Mouse (Mus musculus): ENCODE measurements around the gene Dysf. TPM values are rescaled to one million over a fixed set of nuclear protein-coding genes. Genes with fewer than 3 reads are reported as not detected.

Dysf gene
- polyA plus RNA-seq, 1 experiment from 2014 or later, result 2.1 TPM

GRCm38 (mm10) chr6:84119731-84120530, 111.5 kb downstream of the Dysf start:
- ATAC-seq, result no peak
- 59% methylated on average over 24 of the region's 24 CpGs for WGBS
- no peaks in the 10 kb centered on the region for H3K9me3 ChIP-seq (ENCODE audit: control insufficient read depth, low read length)
- no peak overlapping the region for H3K9ac ChIP-seq (ENCODE audit: low read depth, low read length)
- no peak overlapping the region for H3K4me2 ChIP-seq (ENCODE audit: low read length)
- H3K27ac ChIP-seq (ENCODE audit: low read depth, low read length), result no peak overlapping the region
- H3K4me1 ChIP-seq (ENCODE audit: control insufficient read depth, insufficient read depth, low read depth, low read length), result no peaks in the 10 kb centered on the region
- no peaks in the 10 kb centered on the region for H3K36me3 ChIP-seq (ENCODE audit: control insufficient read depth, insufficient read depth, low read length)
- no peak overlapping the region for H3K4me3 ChIP-seq (ENCODE audit: low read length)
- no peaks in the 10 kb centered on the region for H3K27me3 ChIP-seq (replicated peaks; ENCODE audit: control insufficient read depth, insufficient read depth, low read length)

GRCm38 (mm10) chr6:84124609-84125008, 116.2 kb downstream of the Dysf start:
- H3K9ac ChIP-seq (ENCODE audit: low read depth, low read length), result no peak overlapping the region
- WGBS, result 89% methylated on average over 9 of the region's 9 CpGs
- H3K4me1 ChIP-seq (ENCODE audit: control insufficient read depth, insufficient read depth, low read depth, low read length), result no peaks in the 10 kb centered on the region
- H3K9me3 ChIP-seq (ENCODE audit: control insufficient read depth, low read length), result no peaks in the 10 kb centered on the region
- H3K4me2 ChIP-seq (ENCODE audit: low read length), result no peak overlapping the region
- no peaks in the 10 kb centered on the region for H3K36me3 ChIP-seq (ENCODE audit: control insufficient read depth, insufficient read depth, low read length)
- no peak for ATAC-seq
- H3K4me3 ChIP-seq (ENCODE audit: low read length), result no peak overlapping the region
- no peaks in the 10 kb centered on the region for H3K27me3 ChIP-seq (replicated peaks; ENCODE audit: control insufficient read depth, insufficient read depth, low read length)
- no peak overlapping the region for H3K27ac ChIP-seq (ENCODE audit: low read depth, low read length)

GRCm38 (mm10) chr6:84125101-84125500, 116.7 kb downstream of the Dysf start:
- Histone ChIP-seq H3K9me3 (ENCODE audit: control insufficient read depth, low read length) (no peaks in the 10 kb centered on the region), H3K27me3 (replicated peaks; ENCODE audit: control insufficient read depth, insufficient read depth, low read length) (no peaks in the 10 kb centered on the region), H3K4me2 (ENCODE audit: low read length) (no peak overlapping the region), H3K9ac (ENCODE audit: low read depth, low read length) (no peak overlapping the region), H3K36me3 (ENCODE audit: control insufficient read depth, insufficient read depth, low read length) (no peaks in the 10 kb centered on the region), H3K27ac (ENCODE audit: low read depth, low read length) (no peak overlapping the region), H3K4me3 (ENCODE audit: low read length) (no peak overlapping the region), H3K4me1 (ENCODE audit: control insufficient read depth, insufficient read depth, low read depth, low read length) (no peaks in the 10 kb centered on the region)
- no peak for ATAC-seq
- WGBS, result 84% methylated on average over 4 of the region's 4 CpGs

GRCm38 (mm10) chr6:84128229-84128628, 119.8 kb downstream of the Dysf start:
- H3K4me1 ChIP-seq (ENCODE audit: control insufficient read depth, insufficient read depth, low read depth, low read length), result no peaks in the 10 kb centered on the region
- H3K36me3 ChIP-seq (ENCODE audit: control insufficient read depth, insufficient read depth, low read length), result no peaks in the 10 kb centered on the region
- WGBS, result 88% methylated on average over 2 of the region's 2 CpGs
- H3K27me3 ChIP-seq (replicated peaks; ENCODE audit: control insufficient read depth, insufficient read depth, low read length), result no peaks in the 10 kb centered on the region
- H3K9me3 ChIP-seq (ENCODE audit: control insufficient read depth, low read length), result no peaks in the 10 kb centered on the region
- no peak overlapping the region for H3K27ac ChIP-seq (ENCODE audit: low read depth, low read length)
- H3K4me3 ChIP-seq (ENCODE audit: low read length), result no peak overlapping the region
- no peak overlapping the region for H3K4me2 ChIP-seq (ENCODE audit: low read length)
- H3K9ac ChIP-seq (ENCODE audit: low read depth, low read length), result no peak overlapping the region
- no peak for ATAC-seq

GRCm38 (mm10) chr6:84130867-84131266, 122.5 kb downstream of the Dysf start:
- Histone ChIP-seq H3K27ac (ENCODE audit: low read depth, low read length) (no peak overlapping the region), H3K9me3 (ENCODE audit: control insufficient read depth, low read length) (no peaks in the 10 kb centered on the region), H3K9ac (ENCODE audit: low read depth, low read length) (no peak overlapping the region), H3K4me1 (ENCODE audit: control insufficient read depth, insufficient read depth, low read depth, low read length) (no peaks in the 10 kb centered on the region; the same call in 1 of the 2 replicates), H3K4me2 (ENCODE audit: low read length) (no peak overlapping the region), H3K27me3 (replicated peaks; ENCODE audit: control insufficient read depth, insufficient read depth, low read length) (no peaks in the 10 kb centered on the region), H3K4me3 (ENCODE audit: low read length) (no peak overlapping the region), H3K36me3 (ENCODE audit: control insufficient read depth, insufficient read depth, low read length) (no peaks in the 10 kb centered on the region)
- ATAC-seq, result no peak
- 97% methylated on average over 4 of the region's 4 CpGs for WGBS

GRCm38 (mm10) chr6:84131539-84131938, 123.1 kb downstream of the Dysf start:
- H3K4me2 ChIP-seq (ENCODE audit: low read length), result no peak overlapping the region
- no peak for ATAC-seq
- 68% methylated on average over 9 of the region's 9 CpGs for WGBS

GRCm38 (mm10) chr6:84133053-84133452, 124.7 kb downstream of the Dysf start:
- no peak overlapping the region for H3K9ac ChIP-seq (ENCODE audit: low read depth, low read length)
- H3K27ac ChIP-seq (ENCODE audit: low read depth, low read length), result no peak overlapping the region
- H3K4me1 ChIP-seq (ENCODE audit: control insufficient read depth, insufficient read depth, low read depth, low read length), result no peaks in the 10 kb centered on the region; the same call in 1 of the 2 replicates
- no peak for ATAC-seq
- no peak overlapping the region for H3K4me2 ChIP-seq (ENCODE audit: low read length)
- WGBS, result 68% methylated on average over 7 of the region's 7 CpGs
- no peaks in the 10 kb centered on the region for H3K36me3 ChIP-seq (ENCODE audit: control insufficient read depth, insufficient read depth, low read length)
- H3K4me3 ChIP-seq (ENCODE audit: low read length), result no peak overlapping the region
- no peaks in the 10 kb centered on the region for H3K27me3 ChIP-seq (replicated peaks; ENCODE audit: control insufficient read depth, insufficient read depth, low read length)
- no peaks in the 10 kb centered on the region for H3K9me3 ChIP-seq (ENCODE audit: control insufficient read depth, low read length)

More at GRCm38 (mm10) chr6:84131539-84131938, 123.1 kb downstream of the Dysf start:
- no peaks in the 10 kb centered on the region for H3K36me3 ChIP-seq (ENCODE audit: control insufficient read depth, insufficient read depth, low read length)
- H3K4me3 ChIP-seq (ENCODE audit: low read length), result no peak overlapping the region
- H3K4me1 ChIP-seq (ENCODE audit: control insufficient read depth, insufficient read depth, low read depth, low read length), result no peaks in the 10 kb centered on the region; the same call in 1 of the 2 replicates
- no peaks in the 10 kb centered on the region for H3K27me3 ChIP-seq (replicated peaks; ENCODE audit: control insufficient read depth, insufficient read depth, low read length)
- H3K27ac ChIP-seq (ENCODE audit: low read depth, low read length), result no peak overlapping the region
- no peaks in the 10 kb centered on the region for H3K9me3 ChIP-seq (ENCODE audit: control insufficient read depth, low read length)
- no peak overlapping the region for H3K9ac ChIP-seq (ENCODE audit: low read depth, low read length)

- H3K9me3 ChIP-seq (ENCODE audit: control insufficient read depth, low read length), result no peaks in the 10 kb centered on the region
- no peaks in the 10 kb centered on the region; the same call in 1 of the 2 replicates for H3K4me1 ChIP-seq (ENCODE audit: control insufficient read depth, insufficient read depth, low read depth, low read length)
- ATAC-seq, result peak; percentile 30; the same call in 1 of the 2 replicates
- no peaks in the 10 kb centered on the region for H3K36me3 ChIP-seq (ENCODE audit: control insufficient read depth, insufficient read depth, low read length)
- no peaks in the 10 kb centered on the region for H3K27me3 ChIP-seq (replicated peaks; ENCODE audit: control insufficient read depth, insufficient read depth, low read length)
- H3K27ac ChIP-seq (ENCODE audit: low read depth, low read length), result no peak overlapping the region
- 71% methylated on average over 5 of the region's 7 CpGs for WGBS
- no peak overlapping the region for H3K4me2 ChIP-seq (ENCODE audit: low read length)
- H3K4me3 ChIP-seq (ENCODE audit: low read length), result no peak overlapping the region
- H3K9ac ChIP-seq (ENCODE audit: low read depth, low read length), result no peak overlapping the region
Measured at GRCm38 (mm10) chr6:84133996-84134721, 125.8 kb downstream of the Dysf start.
